Mouse (Mus musculus): Measurements from ENCODE around the gene Evi2. TPM values are rescaled to one million over a fixed set of nuclear protein-coding genes. Genes with fewer than 3 reads are reported as not detected.

Evi2 gene
- total and polyA plus RNA-seq, 3 experiments = 0.15 to 1.2 TPM; not detected in 1

DNA sequence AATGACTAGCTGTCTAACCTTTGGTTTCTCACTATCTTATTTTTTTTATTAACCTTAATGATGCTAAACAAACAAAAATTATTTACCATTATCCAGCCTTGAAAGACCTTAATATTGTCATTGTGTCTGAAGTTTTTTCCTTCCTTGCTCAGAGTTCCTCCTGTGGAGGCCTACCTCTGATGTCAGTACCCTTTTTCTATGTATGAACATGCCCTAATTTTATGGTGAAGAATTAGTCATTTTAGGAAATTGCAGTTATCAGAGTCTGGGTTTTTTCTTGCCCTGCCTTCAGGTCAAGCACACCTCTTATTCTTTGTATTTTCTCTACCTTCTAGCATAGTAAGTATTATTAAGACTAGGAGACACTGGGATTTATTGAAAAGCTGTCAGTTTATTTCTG lies 45.7 kb downstream of the Evi2 start:
- Histone ChIP-seq H3K4me1 (ENCODE audit: control insufficient read depth in 1 of 2, insufficient read depth in 2 of 2, low read length in 2 of 2) (no peaks in the 10 kb centered on the region), H3K27ac (ENCODE audit: control insufficient read depth, low read depth, low read length) (no peak overlapping the region), H3K36me3 (ENCODE audit: control insufficient read depth in 1 of 2, insufficient read depth in 2 of 2, low read length in 2 of 2) (peaks cover 0 to 4% of the 10 kb centered on the region in 2 experiments; a peak in 2 of 4 replicates), H3K9ac (ENCODE audit: control insufficient read depth, low read depth, low read length, poor library complexity, severe bottlenecking) (no peak overlapping the region), H3K27me3 (ENCODE audit: control insufficient read depth in 1 of 2, insufficient read depth in 2 of 2, low read length in 2 of 2) (no peaks in the 10 kb centered on the region), H3K79me2 (ENCODE audit: control insufficient read depth, insufficient read depth, low read length, poor library complexity) (no peaks in the 10 kb centered on the region), H3K9me3 (replicated peaks; ENCODE audit: insufficient read depth, low read length) (no peaks in the 10 kb centered on the region), H3K4me3 (ENCODE audit: control insufficient read depth in 1 of 2, insufficient read depth in 1 of 2, low read depth in 2 of 2, low read length in 2 of 2) (no peak overlapping the region)
- DNase-seq (ENCODE audit: low read depth, low spot score) = no peak
- no peak for TF ChIP-seq ETS1 (IDR thresholded peaks at IDR 0.05; ENCODE audit: low read depth, low read length)
- TF ChIP-seq TBP (IDR thresholded peaks at IDR 0.05; ENCODE audit: low read depth, low read length) = no peak
- TF ChIP-seq ZMIZ1 (IDR thresholded peaks at IDR 0.05; ENCODE audit: low read depth, low read length) = no peak

DNA sequence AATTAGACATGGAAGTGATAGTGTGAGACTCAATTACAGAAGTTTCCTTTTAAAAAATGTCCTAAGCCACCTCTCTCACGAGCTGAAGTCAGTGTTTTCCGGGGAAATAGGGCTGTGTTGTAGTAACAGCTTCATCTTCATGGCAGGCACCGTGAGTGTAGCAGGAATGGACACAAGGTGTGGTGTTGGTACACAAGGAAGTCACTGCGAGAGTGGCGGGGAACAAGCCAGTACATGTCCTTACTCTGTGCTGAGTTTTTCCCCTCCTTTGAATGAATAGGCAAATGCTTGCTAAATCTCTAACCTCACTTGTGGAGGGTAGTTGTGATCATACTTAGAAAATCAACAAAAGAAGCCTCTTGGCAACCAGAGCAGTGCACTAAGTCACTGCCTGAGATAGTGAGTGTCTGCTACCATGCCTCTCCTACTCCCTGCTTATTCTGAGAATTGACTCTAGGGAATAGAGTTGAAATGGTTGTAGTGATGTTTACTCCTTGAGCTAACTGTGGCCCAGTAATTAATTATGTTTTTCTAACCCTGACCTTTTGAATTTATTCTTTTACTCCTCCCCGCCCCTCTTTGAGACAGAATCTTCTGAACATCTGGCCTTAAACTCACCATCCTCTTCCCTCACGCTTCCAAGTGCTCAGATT lies 46.4 kb downstream of the Evi2 start:
- Histone ChIP-seq H3K36me3 (ENCODE audit: control insufficient read depth in 1 of 2, insufficient read depth in 2 of 2, low read length in 2 of 2) (peaks cover 0 to 4% of the 10 kb centered on the region in 2 experiments; a peak in 2 of 4 replicates), H3K27ac (ENCODE audit: control insufficient read depth, low read depth, low read length) (no peak overlapping the region), H3K4me3 (ENCODE audit: control insufficient read depth in 1 of 2, insufficient read depth in 1 of 2, low read depth in 2 of 2, low read length in 2 of 2) (no peak overlapping the region)

DNA sequence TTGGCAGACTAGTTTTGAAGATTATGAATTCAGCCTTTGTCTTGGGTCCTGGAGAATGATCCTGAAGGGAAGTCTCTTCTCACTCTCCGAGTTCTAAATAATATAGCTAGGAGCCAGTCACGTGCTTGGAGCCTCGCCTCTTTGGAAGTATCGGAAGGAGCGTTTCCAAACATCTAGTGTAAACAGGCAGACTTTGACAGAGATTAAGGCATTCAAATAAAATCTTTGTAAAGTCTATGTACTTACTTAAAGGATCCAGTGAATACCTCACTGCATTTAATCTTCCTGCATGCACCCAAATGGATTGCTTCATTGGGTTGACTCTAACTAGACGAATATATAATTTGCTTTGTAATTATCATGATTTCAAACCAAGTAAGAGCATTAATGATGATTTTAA lies 47.0 kb downstream of the Evi2 start:
- no peak for TF ChIP-seq ZC3H11A (IDR thresholded peaks at IDR 0.05; ENCODE audit: low read depth, low read length)
- no peak for TF ChIP-seq POLR2AphosphoS5 (IDR thresholded peaks at IDR 0.05; ENCODE audit: borderline replicate concordance, low read depth, low read length)
- TF ChIP-seq ELF1 (IDR thresholded peaks at IDR 0.05; ENCODE audit: low read depth, low read length) = no peak
- no peak for TF ChIP-seq MAX (IDR thresholded peaks at IDR 0.05; ENCODE audit: low read length)
- TF ChIP-seq MEF2A (IDR thresholded peaks at IDR 0.05; ENCODE audit: extremely low read depth, insufficient replicate concordance, low read depth, low read length, poor library complexity, severe bottlenecking) = no peak
- no peak for TF ChIP-seq CHD1 (IDR thresholded peaks at IDR 0.05; ENCODE audit: low read depth, low read length)
- no peak for TF ChIP-seq MYB (IDR thresholded peaks at IDR 0.05; ENCODE audit: low read depth, low read length)
- TF ChIP-seq MXI1 (IDR thresholded peaks at IDR 0.05; ENCODE audit: low read depth, low read length) = no peak
- TF ChIP-seq SIN3A (IDR thresholded peaks at IDR 0.05; ENCODE audit: low read length) = no peak
- TF ChIP-seq POLR2AphosphoS2 (IDR thresholded peaks at IDR 0.05; ENCODE audit: low read length) = no peak
- TF ChIP-seq NRF1 (IDR thresholded peaks at IDR 0.05; ENCODE audit: insufficient read depth, low read depth, low read length, poor library complexity, severe bottlenecking) = no peak
- no peak for TF ChIP-seq RAD21 (IDR thresholded peaks at IDR 0.05; ENCODE audit: low read depth, low read length)
- no peak for TF ChIP-seq CTCF (IDR thresholded peaks at IDR 0.05 in 2 of 3, conservative IDR thresholded peaks at IDR 0.05 in 1 of 3; ENCODE audit: control insufficient read depth in 1 of 3, insufficient read depth in 1 of 3, low read depth in 2 of 3, low read length in 3 of 3, poor library complexity in 1 of 3, severe bottlenecking in 1 of 3)
- TF ChIP-seq E2F4 (IDR thresholded peaks at IDR 0.05; ENCODE audit: borderline replicate concordance, low read depth, low read length) = no peak
- TF ChIP-seq MAFK (IDR thresholded peaks at IDR 0.05; ENCODE audit: borderline replicate concordance, low read depth, low read length) = no peak
- TF ChIP-seq POLR2A (IDR thresholded peaks at IDR 0.05; ENCODE audit: control insufficient read depth in 1 of 2, insufficient read depth in 1 of 2, low read depth in 1 of 2, low read length in 2 of 2, poor library complexity in 1 of 2) = no peak
- no peak for TF ChIP-seq RCOR1 (IDR thresholded peaks at IDR 0.05; ENCODE audit: low read depth, low read length)
- Histone ChIP-seq H3K9me3 (replicated peaks; ENCODE audit: insufficient read depth, low read length) (no peaks in the 10 kb centered on the region), H3K79me2 (ENCODE audit: control insufficient read depth, insufficient read depth, low read length, poor library complexity) (no peaks in the 10 kb centered on the region), H3K27me3 (ENCODE audit: control insufficient read depth in 1 of 2, insufficient read depth in 2 of 2, low read length in 2 of 2) (no peaks in the 10 kb centered on the region), H3K36me3 (ENCODE audit: control insufficient read depth in 1 of 2, insufficient read depth in 2 of 2, low read length in 2 of 2) (peaks cover 3% of the 10 kb centered on the region in 2 experiments; a peak in 3 of 4 replicates), H3K4me1 (ENCODE audit: control insufficient read depth in 1 of 2, insufficient read depth in 2 of 2, low read length in 2 of 2) (no peaks in the 10 kb centered on the region), H3K27ac (ENCODE audit: control insufficient read depth, low read depth, low read length) (no peak overlapping the region), H3K4me3 (ENCODE audit: control insufficient read depth in 1 of 2, insufficient read depth in 1 of 2, low read depth in 2 of 2, low read length in 2 of 2) (no peak overlapping the region), H3K9ac (ENCODE audit: control insufficient read depth, low read depth, low read length, poor library complexity, severe bottlenecking) (no peak overlapping the region)
- DNase-seq (ENCODE audit: low read depth, low spot score) = no peak

More for the DNA sequence above, 46.4 kb downstream of the Evi2 start:
- no peak overlapping the region for H3K9ac ChIP-seq (ENCODE audit: control insufficient read depth, low read depth, low read length, poor library complexity, severe bottlenecking)
- TF ChIP-seq MAX (IDR thresholded peaks at IDR 0.05; ENCODE audit: low read length) = no peak
- no peak for TF ChIP-seq GABPA (IDR thresholded peaks at IDR 0.05; ENCODE audit: low read depth, low read length)
- no peaks in the 10 kb centered on the region for H3K27me3 ChIP-seq (ENCODE audit: control insufficient read depth in 1 of 2, insufficient read depth in 2 of 2, low read length in 2 of 2)
- DNase-seq (ENCODE audit: low read depth, low spot score) = no peak
- H3K79me2 ChIP-seq (ENCODE audit: control insufficient read depth, insufficient read depth, low read length, poor library complexity) = no peaks in the 10 kb centered on the region
- no peaks in the 10 kb centered on the region for H3K9me3 ChIP-seq (replicated peaks; ENCODE audit: insufficient read depth, low read length)
- H3K4me1 ChIP-seq (ENCODE audit: control insufficient read depth in 1 of 2, insufficient read depth in 2 of 2, low read length in 2 of 2) = no peaks in the 10 kb centered on the region
